Mouse (Mus musculus) E14TG2a.4 (cell line): Measurements from ENCODE around the gene Ssbp2.

Source experiments
- CTCF ChIP-seq: conservative IDR thresholded peaks from 2 replicates; pipeline ENCODE4 v1.5.1; 2014; ENCODE audit warnings: low read length
- NANOG ChIP-seq: IDR thresholded peaks from 2 replicates; pipeline ENCODE4 v1.6.1; 2014; ENCODE audit warnings: borderline replicate concordance, low read length, mixed read lengths

DNA sequence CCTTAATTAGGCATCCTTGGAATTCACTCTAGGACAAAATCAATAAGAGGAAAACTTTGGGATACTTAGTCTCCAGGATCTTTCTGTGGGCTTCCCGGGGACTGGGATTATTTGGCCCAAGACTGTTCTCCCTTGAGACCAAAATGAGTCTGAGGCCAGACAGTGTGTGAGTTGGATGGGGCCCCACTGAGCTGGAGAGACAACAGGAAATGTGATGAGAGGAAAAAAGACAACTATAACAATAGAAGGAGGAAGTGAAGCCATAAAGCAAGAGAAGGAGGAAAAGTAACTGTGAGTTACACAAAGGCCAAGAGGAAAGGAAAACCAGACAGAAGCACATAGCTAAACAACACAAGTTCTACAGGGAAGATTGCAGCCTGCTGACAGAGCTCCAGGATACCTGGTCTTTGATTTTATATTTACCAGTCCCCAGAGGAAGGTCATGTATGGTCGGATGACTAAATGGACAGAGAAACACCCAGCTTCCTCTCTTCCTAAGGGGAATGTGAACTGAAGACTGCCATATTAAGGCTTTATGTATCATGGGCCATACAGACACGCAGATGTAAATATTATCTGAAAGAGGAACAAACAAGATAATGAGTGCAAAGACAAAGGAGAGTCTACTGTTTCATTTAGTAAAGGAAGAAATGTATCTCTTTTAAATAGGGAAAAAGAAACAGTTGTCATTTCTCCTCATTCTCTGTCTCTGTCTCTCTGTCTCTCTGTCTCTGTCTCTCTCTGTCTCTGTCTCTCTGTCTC, 8.5 kb upstream of the Ssbp2 start:
- TF ChIP-seq CTCF (no peak), NANOG (no peak)
